Mouse (Mus musculus) common myeloid progenitor, adult 5-6 weeks (primary cell): ENCODE measurements around the gene Brsk1. TPM values are rescaled to one million over a fixed set of nuclear protein-coding genes. Genes with fewer than 3 reads are reported as not detected.
A peak's percentile ranks its signal among the peaks of the same experiment; 100 is the strongest.

ENCODE experiments used
- ATAC-seq: replicated peaks from 2 replicates; pipeline ENCODE4 v1.8.0; 2016; ENCODE audit warnings: low read depth, mild to moderate bottlenecking, moderate TSS enrichment, inconsistent platforms; ENCODE audit not compliant: poor library complexity, severe bottlenecking
- total RNA-seq: library from RNA; stranded (forward); fragments of 200-1000, 187-1606 nt; gene quantifications from 2 replicates; pipeline ENCODE4 v1.2.3, GENCODE M21; 2017

The Brsk1 gene
- total RNA-seq, result not detected in 2 replicates

GRCm38 (mm10) chr7:4690387-4690786 is at the start of gene Brsk1:
Brsk1 (plus strand) TSS chr7:4690604.
- no peak for ATAC-seq

- no peak for ATAC-seq
These were observed 49.2 kb upstream of the Brsk1 start for GRCm38 (mm10) chr7:4641155-4641554.

GRCm38 (mm10) chr7:4641956-4642355 is 48.4 kb upstream of the Brsk1 start:
- ATAC-seq, result no peak

GRCm38 (mm10) chr7:4643225-4643624 is 47.2 kb upstream of the Brsk1 start:
- ATAC-seq, result peak; percentile 29

GRCm38 (mm10) chr7:4646806-4647205 is 43.6 kb upstream of the Brsk1 start:
- no peak for ATAC-seq

- peak; percentile 92 for ATAC-seq
These were observed 43.1 kb upstream of the Brsk1 start for GRCm38 (mm10) chr7:4647291-4647690.

GRCm38 (mm10) chr7:4647992-4648391 is 42.4 kb upstream of the Brsk1 start:
- 0 out of 2 replicates have a peak, but pooled peaks have one; percentile 12 for ATAC-seq

- ATAC-seq, result no peak
These were observed 38.8 kb upstream of the Brsk1 start for GRCm38 (mm10) chr7:4651581-4651980.

- no peak for ATAC-seq
These were observed 37.7 kb upstream of the Brsk1 start for GRCm38 (mm10) chr7:4652726-4653125.

- ATAC-seq, result no peak
These were observed 37.1 kb upstream of the Brsk1 start for GRCm38 (mm10) chr7:4653351-4653750.

GRCm38 (mm10) chr7:4653780-4654179 is 36.6 kb upstream of the Brsk1 start:
- peak; percentile 83 for ATAC-seq

- no peak for ATAC-seq
These were observed 36.2 kb upstream of the Brsk1 start for GRCm38 (mm10) chr7:4654221-4654620.

- ATAC-seq, result no peak
These were observed 35.0 kb upstream of the Brsk1 start for GRCm38 (mm10) chr7:4655393-4655792.

GRCm38 (mm10) chr7:4655916-4656315 is 34.5 kb upstream of the Brsk1 start:
- ATAC-seq, result no peak

- no peak for ATAC-seq
These were observed 33.6 kb upstream of the Brsk1 start for GRCm38 (mm10) chr7:4656818-4657217.

GRCm38 (mm10) chr7:4657521-4658127 is 32.8 kb upstream of the Brsk1 start:
- ATAC-seq, result no peak

- ATAC-seq, result no peak
These were observed 32.1 kb upstream of the Brsk1 start for GRCm38 (mm10) chr7:4658128-4658907.

GRCm38 (mm10) chr7:4658912-4659551 is 31.4 kb upstream of the Brsk1 start, which contains the start of gene Ppp6r1:
Ppp6r1 (minus strand) TSS chr7:4659019.
- peak; percentile 77 for ATAC-seq

GRCm38 (mm10) chr7:4659911-4660443 is 30.4 kb upstream of the Brsk1 start:
- no peak for ATAC-seq

GRCm38 (mm10) chr7:4663179-4663578 is 27.2 kb upstream of the Brsk1 start:
- no peak for ATAC-seq

GRCm38 (mm10) chr7:4663742-4664141 is 26.7 kb upstream of the Brsk1 start:
- ATAC-seq, result no peak
